Mouse (Mus musculus): ENCODE measurements around the gene Zdhhc25. TPM values are rescaled to one million over a fixed set of nuclear protein-coding genes. Genes with fewer than 3 reads are reported as not detected.

Zdhhc25 gene
- not detected for total RNA-seq (2021)
- long read RNA-seq, experiment 1: 0 reads
- long read RNA-seq, experiment 2: 0 reads

DNA sequence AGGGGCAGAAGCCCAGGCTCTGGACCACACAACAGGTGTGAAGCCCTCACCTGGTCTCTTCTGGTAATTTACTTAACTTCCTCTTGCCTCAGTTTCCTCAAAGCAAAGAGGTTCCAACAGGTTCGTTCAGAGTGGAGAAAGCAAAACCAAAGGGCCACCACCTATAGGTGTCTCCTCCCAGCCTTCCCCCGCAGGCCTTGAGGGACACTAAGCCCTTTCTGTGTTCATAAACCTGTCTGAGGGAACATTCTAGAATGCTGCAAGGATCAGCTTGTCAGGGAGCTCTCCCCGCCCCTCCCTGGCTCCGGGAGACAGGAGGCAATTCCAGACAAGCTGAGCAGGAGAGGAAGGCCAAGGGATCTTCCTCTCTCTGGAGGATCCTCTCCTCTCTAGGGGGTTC is at the start of gene Zdhhc25:
Zdhhc25 (plus strand) TSS at position 301 of the 400 bp plus-strand sequence.
- DNase-seq (ENCODE audit: low spot score in 2 of 2): no peak

- no peak for DNase-seq (ENCODE audit: low spot score in 2 of 2)
Observed at GRCm38 (mm10) chr15:88552852-88553251, 47.2 kb upstream of the Zdhhc25 start.

DNA sequence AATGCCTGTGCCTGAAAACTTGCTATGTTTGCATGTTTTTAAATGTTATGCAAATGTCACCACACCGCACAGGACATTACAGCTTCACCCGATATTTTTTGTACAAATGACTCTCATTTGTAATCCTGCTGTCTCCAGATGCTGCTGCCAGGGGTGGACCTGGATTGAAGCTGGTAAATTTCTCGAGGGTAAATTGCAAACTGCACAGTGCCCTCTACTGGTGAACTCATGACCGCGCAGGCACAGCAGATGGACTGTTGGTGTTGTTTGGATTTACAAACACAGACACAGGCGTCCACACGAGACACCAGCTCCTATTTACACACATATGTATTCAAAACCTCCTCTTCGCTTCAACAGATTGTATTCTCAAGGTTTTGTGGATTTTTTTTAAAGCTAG is 44.6 kb upstream of the Zdhhc25 start:
- DNase-seq (ENCODE audit: low spot score in 2 of 2): no peak

GRCm38 (mm10) chr15:88560637-88561036 is 39.5 kb upstream of the Zdhhc25 start:
- DNase-seq (ENCODE audit: low spot score in 2 of 2): no peak

GRCm38 (mm10) chr15:88561058-88561730 is 38.9 kb upstream of the Zdhhc25 start:
- no peak for DNase-seq (ENCODE audit: low spot score in 2 of 2)

- DNase-seq (ENCODE audit: low spot score in 2 of 2): no peak
Observed at GRCm38 (mm10) chr15:88565307-88565706, 34.8 kb upstream of the Zdhhc25 start.

- no peak for DNase-seq (ENCODE audit: low spot score in 2 of 2)
Observed at GRCm38 (mm10) chr15:88565806-88566205, 34.3 kb upstream of the Zdhhc25 start.

DNA sequence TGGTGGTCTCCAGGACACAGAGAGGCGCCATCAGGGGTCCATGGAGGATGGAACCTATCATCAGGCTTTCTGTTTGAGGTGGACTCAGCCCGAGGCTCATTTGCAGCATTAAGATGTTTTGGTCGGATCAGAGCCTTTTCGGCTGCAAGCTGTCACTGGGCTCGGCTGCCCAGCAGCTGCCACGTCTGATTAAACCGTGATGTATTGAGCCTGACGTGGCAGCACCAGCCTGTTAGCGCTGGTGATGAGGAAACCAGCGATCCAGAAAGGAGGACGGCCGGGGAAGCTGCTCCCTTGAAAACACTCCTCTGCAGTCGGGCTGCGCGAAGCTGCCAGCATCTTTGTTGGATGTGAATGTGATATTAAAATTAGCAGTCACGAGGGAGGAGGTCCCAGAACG is 29.4 kb upstream of the Zdhhc25 start:
- DNase-seq (ENCODE audit: low spot score in 2 of 2): no peak

DNA sequence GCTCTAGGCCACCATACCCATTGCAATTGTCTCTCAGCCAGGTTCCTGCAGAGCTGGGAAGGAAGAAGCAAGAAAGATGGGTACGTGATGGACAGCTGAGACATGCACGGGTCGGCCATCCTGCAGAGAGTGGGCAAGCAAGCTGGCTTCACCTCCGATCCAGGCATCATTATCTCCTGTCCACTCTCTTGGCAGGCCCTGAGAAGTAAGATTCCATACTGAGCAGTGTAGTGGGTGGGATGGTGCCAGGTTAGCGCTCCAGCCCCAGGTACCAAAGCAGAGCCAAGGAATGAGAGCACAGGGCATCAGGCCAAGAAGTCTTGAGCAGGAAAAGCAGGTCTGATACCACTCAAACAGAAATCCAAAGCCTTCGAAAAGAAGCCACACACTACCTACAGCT is 20.6 kb upstream of the Zdhhc25 start:
- no peak for DNase-seq (ENCODE audit: low spot score in 2 of 2)

DNA sequence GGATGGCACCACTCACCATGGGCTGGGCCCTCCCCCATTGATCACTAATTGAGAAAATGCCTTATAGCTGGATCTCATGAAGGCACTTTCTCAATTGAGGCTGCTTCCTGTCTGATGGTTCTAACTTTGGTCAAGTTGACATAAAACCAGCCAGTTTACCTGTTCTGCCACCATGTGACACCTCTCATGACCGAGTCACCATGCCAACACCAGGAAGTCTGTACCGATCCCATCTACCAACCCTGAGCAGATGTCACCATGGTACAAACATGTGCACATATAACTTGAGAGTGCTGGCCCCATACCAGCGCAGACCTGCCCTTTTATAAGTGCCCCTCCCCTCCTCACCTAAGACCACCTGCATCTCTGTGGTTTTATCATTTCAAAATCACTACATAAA is 2.4 kb downstream of the Zdhhc25 start:
- DNase-seq (ENCODE audit: low spot score in 2 of 2): no peak

DNA sequence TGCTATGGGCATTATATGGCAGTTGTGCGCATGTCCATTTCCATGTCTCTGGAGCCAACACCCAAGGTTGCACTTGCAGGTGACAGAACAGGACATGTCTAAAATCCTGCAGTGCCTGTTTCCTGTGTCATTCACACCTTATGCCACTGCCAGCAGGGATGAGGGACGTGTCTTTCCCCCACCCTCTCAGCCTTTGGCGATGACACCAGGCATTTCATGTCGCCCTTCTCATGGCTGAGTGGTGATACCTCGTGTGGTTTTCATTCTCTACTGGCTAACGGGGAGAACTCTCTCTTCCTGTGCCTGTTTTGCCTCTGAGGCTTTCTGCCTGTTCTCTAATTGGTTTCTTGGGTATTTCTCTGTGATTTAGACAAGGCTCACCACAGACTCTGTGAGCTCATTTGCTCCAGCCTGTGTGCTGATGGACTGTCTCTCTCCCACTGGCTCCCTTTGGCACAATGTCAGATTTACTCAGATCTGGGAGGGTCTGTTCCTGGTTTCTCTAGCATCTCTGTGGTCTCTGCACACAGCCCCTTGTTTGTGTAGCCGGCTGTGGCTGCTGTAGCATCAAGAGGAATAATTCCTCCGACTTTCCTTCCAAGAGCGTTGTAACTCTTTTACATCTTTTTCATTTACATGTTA is 3.1 kb downstream of the Zdhhc25 start:
- DNase-seq (ENCODE audit: low spot score in 2 of 2): no peak

GRCm38 (mm10) chr15:88603733-88604119 is 3.6 kb downstream of the Zdhhc25 start:
- DNase-seq (ENCODE audit: low spot score in 2 of 2): no peak

GRCm38 (mm10) chr15:88604669-88605414 is 4.7 kb downstream of the Zdhhc25 start:
- no peak for DNase-seq (ENCODE audit: low spot score in 2 of 2)

DNA sequence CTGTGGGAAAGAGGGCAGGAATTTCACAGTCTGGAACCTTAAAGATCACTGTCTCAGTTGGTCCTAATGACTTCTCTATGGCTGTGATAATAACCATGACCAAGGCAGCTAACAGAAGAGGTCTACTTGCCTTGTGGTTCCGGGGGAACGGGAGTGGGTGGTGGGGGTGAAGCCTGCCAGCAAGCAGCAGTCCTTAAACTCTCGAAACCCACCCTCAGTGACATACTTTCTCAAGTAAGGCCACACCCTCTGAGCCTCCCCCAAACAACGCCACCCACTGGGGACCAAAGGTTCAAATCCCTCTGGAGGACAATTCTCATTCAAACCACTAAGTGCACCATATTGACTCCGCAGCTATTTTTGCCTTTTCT is 5.3 kb downstream of the Zdhhc25 start:
- no peak for DNase-seq (ENCODE audit: low spot score in 2 of 2)

GRCm38 (mm10) chr15:88617125-88617524 is 17.0 kb downstream of the Zdhhc25 start:
- no peak for DNase-seq (ENCODE audit: low spot score in 2 of 2)

DNA sequence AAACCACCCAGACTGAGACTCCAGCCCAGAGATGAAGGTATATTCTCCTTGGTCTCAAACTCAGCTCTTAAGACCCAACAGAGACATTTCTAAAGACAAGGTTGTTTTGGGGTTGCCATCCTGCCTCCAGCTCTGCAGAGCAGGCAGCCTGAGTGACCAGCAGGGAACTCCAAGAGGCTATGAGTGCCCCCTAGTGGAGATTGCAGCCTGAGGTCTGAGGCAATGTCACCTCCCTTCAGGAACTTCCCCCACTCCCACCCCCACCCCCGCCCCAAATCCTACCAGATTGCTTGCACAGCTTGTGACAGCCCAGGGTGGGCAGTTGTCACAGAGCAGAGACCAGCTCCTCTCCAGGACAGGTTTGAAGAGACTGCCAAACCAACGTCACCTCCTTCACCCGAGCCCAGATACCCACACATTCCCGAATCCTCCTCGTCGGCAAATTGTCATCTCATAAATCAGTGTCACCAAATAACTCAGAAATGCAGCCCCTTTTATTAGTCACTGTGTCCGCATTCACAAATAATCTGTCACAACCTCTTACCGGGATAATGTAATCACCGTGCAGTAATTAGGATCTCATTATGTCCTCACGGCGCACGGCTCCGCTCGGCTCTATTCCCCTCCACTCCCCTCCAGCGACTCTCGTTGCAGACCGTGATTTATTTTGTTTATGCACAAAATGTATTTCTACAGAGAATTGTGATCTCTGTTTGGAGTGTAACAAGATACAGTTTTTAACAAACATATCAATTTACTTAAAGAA is 18.1 kb downstream of the Zdhhc25 start:
- DNase-seq (ENCODE audit: low spot score in 2 of 2): peak in 1 of 2 experiments; percentile 21

GRCm38 (mm10) chr15:88620017-88620416 is 19.9 kb downstream of the Zdhhc25 start:
- no peak for DNase-seq (ENCODE audit: low spot score in 2 of 2)

GRCm38 (mm10) chr15:88623891-88624290 is 23.8 kb downstream of the Zdhhc25 start:
- DNase-seq (ENCODE audit: low spot score in 2 of 2): no peak

DNA sequence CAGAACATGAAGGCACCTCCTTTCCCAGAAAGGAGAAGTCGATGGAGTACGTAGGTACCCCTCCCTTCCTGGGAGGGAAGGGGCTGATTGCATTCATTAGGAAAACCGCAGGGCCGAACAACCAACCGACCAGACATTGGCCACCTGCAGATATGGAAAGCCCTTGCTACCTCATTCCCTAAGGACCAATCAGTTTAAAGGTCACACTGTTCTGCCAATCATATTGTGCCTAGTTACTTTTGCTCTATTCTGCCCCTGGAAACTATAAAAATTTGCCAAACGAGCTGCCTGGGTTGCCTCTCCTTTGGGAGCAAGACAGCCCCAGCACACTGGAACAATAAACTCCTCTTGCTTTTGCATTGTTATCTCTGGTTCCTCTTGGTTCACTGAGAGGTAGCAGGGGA is 24.8 kb downstream of the Zdhhc25 start:
- DNase-seq (ENCODE audit: low spot score in 2 of 2): no peak

DNA sequence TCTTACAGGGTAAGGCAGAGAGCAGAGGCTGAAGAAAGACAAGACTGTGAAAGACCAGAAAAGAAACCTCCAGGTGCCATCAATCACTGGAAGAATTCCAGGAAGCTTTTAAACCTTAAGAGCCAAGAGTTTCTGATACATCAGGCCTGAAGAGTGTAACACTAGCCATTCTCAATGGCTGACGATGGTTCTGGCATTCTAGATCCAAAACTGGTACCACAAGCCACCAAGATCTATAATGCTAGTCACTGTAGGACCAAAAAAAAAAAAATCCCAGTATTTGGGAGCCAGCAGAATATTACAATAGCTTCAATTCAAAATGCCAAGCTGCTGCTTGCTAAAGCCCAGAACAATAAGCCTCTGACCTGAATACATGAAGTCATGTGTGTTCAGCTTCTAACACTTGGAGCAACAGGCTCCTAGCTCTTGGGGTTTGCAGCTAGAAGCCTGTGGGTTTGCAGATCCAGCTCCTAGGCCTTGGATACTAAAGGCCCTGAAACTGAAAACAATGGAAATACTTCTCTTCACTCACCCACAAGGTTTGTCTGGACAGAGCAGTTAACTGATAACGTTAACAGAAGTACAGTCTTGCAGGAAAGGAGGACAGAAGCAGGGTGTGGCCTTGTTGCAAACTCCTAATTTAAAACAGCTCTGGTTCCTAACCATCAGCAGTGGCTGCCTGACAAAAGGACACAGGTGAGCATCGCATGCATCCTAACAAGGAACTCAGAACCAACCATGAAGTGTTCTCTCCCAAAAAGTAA is 25.4 kb downstream of the Zdhhc25 start:
- no peak for DNase-seq (ENCODE audit: low spot score in 2 of 2)

Data from gastrocnemius, postnatal 4 days (tissue).